Mouse (Mus musculus): ENCODE measurements around the gene Ncam1. TPM values are rescaled to one million over a fixed set of nuclear protein-coding genes. Genes with fewer than 3 reads are reported as not detected.

The Ncam1 gene
- polyA plus RNA-seq, 1 experiment from 2014 or later, result 29.8 TPM

DNA sequence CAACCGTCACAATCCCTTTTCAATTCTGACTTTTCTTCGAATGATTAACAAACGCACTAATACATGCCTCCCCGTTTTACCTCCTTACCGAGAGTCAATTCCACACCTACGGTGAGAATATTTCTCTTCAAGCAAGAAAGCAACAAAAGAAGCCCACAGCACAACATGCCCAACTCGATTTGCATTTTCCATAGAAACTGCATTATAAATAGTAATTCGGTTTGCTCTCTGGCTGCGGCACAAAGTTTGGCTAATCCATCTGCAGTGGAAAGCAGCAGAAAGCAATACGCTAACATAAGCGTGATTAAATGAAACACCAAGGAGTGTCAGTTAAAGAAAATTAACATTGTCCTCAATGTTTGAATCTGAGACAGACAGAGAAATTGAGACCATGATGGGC is 177.0 kb downstream of the Ncam1 start:
- 92% methylated on average over 11 of the region's 11 CpGs for WGBS
- Histone ChIP-seq H3K9me3 (no peaks in the 10 kb centered on the region), H3K4me1 (peaks cover 2% of the 10 kb centered on the region; the same call in 1 of the 2 replicates), H3K4me3 (no peak overlapping the region), H3K36me3 (no peaks in the 10 kb centered on the region), H3K27ac (no peak overlapping the region), H3K27me3 (ENCODE audit: insufficient read depth, poor library complexity, severe bottlenecking) (no peaks in the 10 kb centered on the region)
- DNase-seq (ENCODE audit: low spot score), result no peak

DNA sequence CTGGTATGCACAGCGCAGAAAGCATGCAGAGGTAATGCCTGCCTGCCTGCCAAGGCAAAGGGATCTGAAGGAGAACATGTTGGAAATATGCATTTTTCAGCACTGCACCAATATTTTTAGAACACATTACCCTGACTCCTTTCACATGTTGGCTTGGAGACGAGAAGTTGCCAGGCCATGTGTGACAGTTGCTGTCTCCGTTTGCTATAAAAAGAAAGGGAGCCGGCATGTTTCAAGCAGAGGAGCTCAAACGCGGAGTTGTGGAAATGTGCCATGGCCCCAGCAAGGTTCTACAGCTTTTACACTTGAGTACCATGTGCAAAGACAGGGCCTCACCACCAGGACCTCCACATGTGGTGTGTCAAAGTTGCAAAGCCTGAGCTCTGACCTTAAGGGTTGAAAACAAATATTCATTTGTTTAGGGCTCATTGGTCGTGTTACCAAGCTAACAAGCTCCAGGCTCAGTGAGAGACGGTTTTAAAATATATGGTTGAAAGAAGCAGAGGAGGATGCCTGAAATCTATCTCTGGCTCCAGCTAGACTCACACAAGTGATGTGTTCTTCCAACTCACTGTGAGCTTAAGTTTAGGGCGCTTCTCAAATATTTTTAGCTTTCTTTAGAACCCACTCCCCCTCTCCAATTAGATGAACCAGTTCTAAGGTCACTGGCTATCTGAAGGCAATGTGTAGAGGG is 179.9 kb downstream of the Ncam1 start:
- no peak overlapping the region for H3K27ac ChIP-seq
- H3K4me3 ChIP-seq, result no peak overlapping the region
- WGBS, result 84% methylated on average over 9 of the region's 9 CpGs

DNA sequence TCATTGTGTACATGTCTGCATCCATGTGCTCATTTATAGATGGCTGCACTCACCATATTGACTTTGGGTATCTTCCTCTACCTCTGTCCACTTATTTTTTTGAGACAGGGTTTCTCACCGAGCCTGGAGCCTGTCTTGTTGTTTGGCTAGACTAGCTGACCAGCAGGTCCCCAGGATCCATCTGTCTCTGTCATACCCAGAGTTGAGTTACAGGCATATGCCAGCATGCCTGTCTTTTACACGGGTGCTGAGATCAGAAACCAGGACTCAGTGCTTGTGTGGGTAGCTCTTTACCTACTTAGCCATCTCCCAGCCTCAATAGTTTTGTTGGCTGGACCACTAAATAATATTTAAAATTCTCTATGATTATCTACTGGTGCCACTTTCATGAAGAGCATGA is 180.5 kb downstream of the Ncam1 start:
- no peaks in the 10 kb centered on the region for H3K27me3 ChIP-seq (ENCODE audit: insufficient read depth, poor library complexity, severe bottlenecking)
- H3K9me3 ChIP-seq, result no peaks in the 10 kb centered on the region
- 64% methylated on average over 2 of the region's 2 CpGs for WGBS
- DNase-seq (ENCODE audit: low spot score), result no peak
- no peak overlapping the region for H3K4me3 ChIP-seq
- peaks cover 5% of the 10 kb centered on the region for H3K4me1 ChIP-seq
- H3K36me3 ChIP-seq, result no peaks in the 10 kb centered on the region
- no peak overlapping the region for H3K27ac ChIP-seq

More for the DNA sequence above, 179.9 kb downstream of the Ncam1 start:
- H3K36me3 ChIP-seq, result no peaks in the 10 kb centered on the region
- H3K27me3 ChIP-seq (ENCODE audit: insufficient read depth, poor library complexity, severe bottlenecking), result no peaks in the 10 kb centered on the region
- DNase-seq (ENCODE audit: low spot score), result no peak
- no peaks in the 10 kb centered on the region for H3K9me3 ChIP-seq
- H3K4me1 ChIP-seq, result peaks cover 5% of the 10 kb centered on the region

DNA sequence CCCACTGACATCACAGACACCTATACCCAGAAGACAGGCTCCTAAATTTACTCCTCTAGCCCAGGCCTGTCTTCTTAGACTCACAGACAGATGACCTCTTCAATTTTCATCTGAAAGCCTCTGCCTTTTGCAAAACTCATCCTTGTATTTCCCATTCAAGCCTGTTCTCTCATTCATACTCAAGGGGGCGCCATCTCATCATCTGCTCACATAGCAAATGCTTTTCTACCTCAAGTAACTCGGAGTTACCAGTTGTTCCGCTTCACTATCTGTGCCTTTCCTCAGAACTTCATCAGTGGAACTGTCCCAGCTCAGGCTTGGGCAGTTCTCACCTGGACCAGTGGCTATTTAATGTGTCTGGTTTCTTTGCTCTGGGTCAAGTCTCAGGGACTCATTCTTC is 181.5 kb downstream of the Ncam1 start:
- H3K4me3 ChIP-seq, result no peak overlapping the region
- DNase-seq (ENCODE audit: low spot score), result no peak
- no peak overlapping the region for H3K27ac ChIP-seq
- peaks cover 5% of the 10 kb centered on the region for H3K4me1 ChIP-seq
- H3K36me3 ChIP-seq, result no peaks in the 10 kb centered on the region
- 7% methylated on average over 3 of the region's 3 CpGs for WGBS
- H3K27me3 ChIP-seq (ENCODE audit: insufficient read depth, poor library complexity, severe bottlenecking), result no peaks in the 10 kb centered on the region
- no peaks in the 10 kb centered on the region for H3K9me3 ChIP-seq

DNA sequence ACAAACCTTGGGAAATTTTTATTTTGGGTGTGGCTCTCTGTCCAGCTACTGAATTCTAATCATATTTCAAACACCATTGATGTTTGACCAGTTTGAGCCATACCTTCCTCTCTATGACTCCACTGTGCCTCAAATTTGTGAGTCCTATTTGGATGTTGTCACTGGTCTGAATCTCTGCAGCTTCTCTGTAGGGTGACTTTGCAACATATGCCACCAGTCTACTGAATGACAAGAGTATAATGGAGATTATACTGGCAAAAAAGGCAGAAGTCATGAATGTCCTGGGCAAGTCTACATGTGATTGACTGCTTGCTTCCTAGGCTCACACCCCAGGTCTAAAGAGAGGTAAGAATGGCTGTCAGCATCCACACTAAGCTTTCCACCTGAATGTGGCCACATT is 186.3 kb downstream of the Ncam1 start:
- H3K4me1 ChIP-seq, result peaks cover 6% of the 10 kb centered on the region
- no peaks in the 10 kb centered on the region for H3K36me3 ChIP-seq
- no peak for DNase-seq (ENCODE audit: low spot score)
- no peak overlapping the region for H3K27ac ChIP-seq
- no peak overlapping the region for H3K4me3 ChIP-seq
- H3K27me3 ChIP-seq (ENCODE audit: insufficient read depth, poor library complexity, severe bottlenecking), result no peaks in the 10 kb centered on the region
- H3K9me3 ChIP-seq, result no peaks in the 10 kb centered on the region

DNA sequence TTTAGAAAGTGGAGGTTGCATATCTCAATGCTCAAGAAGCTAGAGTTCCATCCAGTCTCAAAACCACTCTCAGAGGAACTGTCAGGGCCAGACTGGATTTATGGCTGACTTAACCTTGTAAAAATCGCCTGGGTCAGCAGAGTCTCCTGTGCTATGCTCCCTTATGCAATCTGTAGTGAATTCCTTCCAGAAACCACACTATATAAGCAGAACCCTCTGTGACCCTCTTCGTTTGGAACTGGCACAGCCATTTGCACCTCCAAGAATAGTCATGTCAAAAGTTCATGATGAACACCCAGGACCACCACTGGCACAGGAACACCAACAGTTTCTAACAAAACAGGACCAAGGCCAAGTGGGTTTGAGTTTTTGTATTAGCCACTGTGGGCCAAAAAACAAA is 190.5 kb downstream of the Ncam1 start:
- Histone ChIP-seq H3K9me3 (no peaks in the 10 kb centered on the region), H3K36me3 (no peaks in the 10 kb centered on the region), H3K27ac (no peak overlapping the region), H3K27me3 (ENCODE audit: insufficient read depth, poor library complexity, severe bottlenecking) (no peaks in the 10 kb centered on the region), H3K4me3 (no peak overlapping the region), H3K4me1 (peaks cover 21% of the 10 kb centered on the region)
- WGBS, result 77% methylated on average over 2 of the region's 2 CpGs
- no peak for DNase-seq (ENCODE audit: low spot score)

DNA sequence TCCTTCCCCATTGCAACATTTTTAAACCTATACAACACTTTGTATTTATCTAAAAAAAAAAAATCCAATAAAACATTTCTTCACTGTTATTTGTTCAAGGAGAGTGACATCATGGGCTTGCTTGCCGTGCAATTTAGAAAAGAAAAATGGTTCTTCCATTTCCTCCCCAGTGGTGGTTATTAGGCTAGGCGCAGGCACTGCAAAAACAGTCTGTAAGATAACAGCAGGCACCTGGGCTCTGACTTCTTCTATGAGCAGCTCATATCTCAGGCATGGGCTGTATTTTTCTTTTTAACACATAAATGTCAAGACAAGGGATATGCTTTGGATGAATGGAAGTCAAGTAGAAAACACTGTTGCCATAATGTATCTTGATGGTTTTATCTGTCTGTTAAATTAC is 192.0 kb downstream of the Ncam1 start:
- H3K9me3 ChIP-seq, result no peaks in the 10 kb centered on the region
- H3K27ac ChIP-seq, result no peak overlapping the region
- H3K4me1 ChIP-seq, result peaks cover 21% of the 10 kb centered on the region
- WGBS, result 32% methylated on average over 2 of the region's 2 CpGs
- H3K4me3 ChIP-seq, result no peak overlapping the region
- no peaks in the 10 kb centered on the region for H3K36me3 ChIP-seq
- no peak for DNase-seq (ENCODE audit: low spot score)
- H3K27me3 ChIP-seq (ENCODE audit: insufficient read depth, poor library complexity, severe bottlenecking), result no peaks in the 10 kb centered on the region

DNA sequence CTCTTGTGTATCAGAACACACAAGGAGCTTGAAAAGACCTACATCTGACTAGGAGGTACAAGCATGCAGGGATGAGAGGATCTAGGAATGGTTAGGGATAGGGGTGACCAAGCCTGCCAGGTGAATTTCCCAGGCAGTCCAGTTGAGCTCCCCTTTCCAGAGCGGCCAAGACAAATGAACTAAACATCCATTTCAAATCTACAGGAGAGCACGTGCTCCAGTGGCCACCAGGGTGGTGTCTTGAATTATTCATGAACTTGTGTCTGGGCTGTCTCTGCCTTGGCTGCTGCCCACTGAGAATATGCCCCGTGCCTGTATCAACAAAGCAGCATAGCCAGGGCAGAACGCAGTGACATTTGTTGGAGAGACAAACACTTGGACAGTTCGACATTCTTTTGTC is 192.4 kb downstream of the Ncam1 start:
- no peaks in the 10 kb centered on the region for H3K36me3 ChIP-seq
- 42% methylated on average over 5 of the region's 5 CpGs for WGBS
- no peak overlapping the region for H3K4me3 ChIP-seq
- H3K4me1 ChIP-seq, result peaks cover 21% of the 10 kb centered on the region
- no peaks in the 10 kb centered on the region for H3K9me3 ChIP-seq
- H3K27me3 ChIP-seq (ENCODE audit: insufficient read depth, poor library complexity, severe bottlenecking), result no peaks in the 10 kb centered on the region
- no peak overlapping the region for H3K27ac ChIP-seq
- no peak for DNase-seq (ENCODE audit: low spot score)

DNA sequence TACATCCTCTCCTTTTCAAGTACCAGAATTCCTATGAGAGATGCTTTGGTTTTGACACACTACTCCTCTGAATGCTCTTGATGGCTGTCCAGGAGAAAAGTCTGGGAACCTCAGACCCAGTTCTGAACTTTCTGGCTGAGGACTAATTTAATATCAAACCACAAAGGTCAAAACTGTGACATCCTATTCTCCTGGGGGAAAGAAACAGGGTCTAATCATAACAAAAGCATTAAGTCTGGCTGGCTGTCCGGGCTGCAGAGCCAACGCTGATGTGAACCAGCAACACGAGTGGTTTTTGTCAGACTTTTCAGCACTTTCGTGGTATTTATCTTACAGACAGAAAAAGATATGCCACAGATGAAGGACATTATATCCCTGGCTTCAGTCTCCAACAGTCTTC is 192.9 kb downstream of the Ncam1 start:
- H3K9me3 ChIP-seq, result no peaks in the 10 kb centered on the region
- DNase-seq (ENCODE audit: low spot score), result no peak
- H3K27me3 ChIP-seq (ENCODE audit: insufficient read depth, poor library complexity, severe bottlenecking), result no peaks in the 10 kb centered on the region
- no peak overlapping the region for H3K27ac ChIP-seq
- no peaks in the 10 kb centered on the region for H3K36me3 ChIP-seq
- H3K4me1 ChIP-seq, result peaks cover 21% of the 10 kb centered on the region
- H3K4me3 ChIP-seq, result 0 out of 2 replicates have a peak overlapping the region, but pooled peaks have one; percentile 12
- WGBS, result 11% methylated on average over 4 of the region's 4 CpGs

DNA sequence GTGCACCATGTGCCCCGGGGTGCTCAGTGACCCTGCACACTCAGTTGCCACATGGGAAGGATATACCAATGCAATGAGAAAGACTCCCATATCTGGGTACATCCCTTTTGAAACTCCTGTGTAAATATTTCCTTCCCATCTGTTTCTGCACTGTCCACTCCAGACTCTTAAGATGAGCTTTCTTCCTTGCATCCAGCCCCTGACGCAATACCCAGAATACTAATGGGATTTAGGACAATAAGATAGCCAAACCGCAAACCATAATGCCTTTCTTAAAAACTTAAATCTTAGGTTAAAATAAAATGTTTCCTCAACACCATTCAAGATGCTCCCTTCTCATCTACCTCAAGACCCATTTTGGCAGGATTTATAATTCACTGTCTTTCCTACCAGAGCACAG is 193.4 kb downstream of the Ncam1 start:
- no peak for DNase-seq (ENCODE audit: low spot score)
- WGBS, result 89% methylated on average over 3 of the region's 3 CpGs
- Histone ChIP-seq H3K4me3 (no peak overlapping the region), H3K27me3 (ENCODE audit: insufficient read depth, poor library complexity, severe bottlenecking) (no peaks in the 10 kb centered on the region), H3K4me1 (peaks cover 21% of the 10 kb centered on the region), H3K36me3 (no peaks in the 10 kb centered on the region), H3K27ac (no peak overlapping the region), H3K9me3 (no peaks in the 10 kb centered on the region)

DNA sequence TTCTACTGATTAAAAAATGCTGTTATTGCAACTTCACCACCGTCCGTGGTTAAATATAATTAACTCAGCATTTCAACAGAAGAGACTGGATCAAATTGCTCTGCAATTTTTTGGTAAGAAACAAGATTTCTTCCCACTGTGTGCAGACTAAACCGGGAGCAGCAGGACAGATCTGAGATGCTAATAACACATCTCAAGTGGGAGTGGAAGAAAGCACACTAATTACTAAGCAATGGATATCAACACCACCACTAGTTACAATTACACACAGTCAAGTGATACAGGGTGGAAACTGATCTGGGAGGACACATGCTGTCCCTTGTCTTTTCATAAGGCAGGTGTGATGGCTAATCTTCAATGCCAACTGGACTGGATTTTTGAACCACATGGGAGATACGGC is 197.5 kb downstream of the Ncam1 start:
- 81% methylated on average over 4 of the region's 4 CpGs for WGBS
- H3K36me3 ChIP-seq, result no peaks in the 10 kb centered on the region

DNA sequence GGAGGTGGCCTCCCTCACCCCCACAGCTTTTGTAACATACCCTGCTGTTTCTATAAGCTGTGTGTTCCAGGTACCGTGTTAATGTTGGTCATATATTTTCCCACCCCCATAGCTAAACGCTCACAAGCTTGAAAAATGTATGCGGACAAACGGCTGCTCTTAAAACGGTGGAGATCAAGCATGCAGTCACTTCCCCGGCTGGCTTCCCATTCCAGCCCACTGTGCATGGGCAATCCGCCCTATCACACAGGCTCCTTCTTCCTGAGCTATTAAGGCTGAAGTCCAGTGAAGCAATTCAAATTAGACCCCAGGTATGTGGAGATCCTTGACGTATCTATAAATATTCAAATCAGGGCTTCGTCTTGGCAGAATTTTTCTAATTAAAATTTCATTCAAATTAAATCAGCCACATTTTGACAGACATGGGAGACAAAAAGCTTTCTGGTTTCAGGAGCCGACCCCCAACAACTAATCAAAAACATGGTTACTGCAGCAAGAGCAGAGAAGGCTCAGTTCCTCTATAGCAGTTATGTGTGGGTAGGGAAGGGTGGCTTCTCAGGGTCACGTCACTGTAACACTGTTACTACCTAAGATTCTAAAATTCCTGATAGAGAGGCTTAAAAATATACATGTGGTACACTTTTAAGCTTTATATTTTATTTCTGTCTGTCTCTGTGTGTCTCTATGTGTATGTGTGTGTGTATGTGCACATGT is 202.9 kb downstream of the Ncam1 start:
- Histone ChIP-seq H3K4me1 (peaks cover 27% of the 10 kb centered on the region), H3K36me3 (no peaks in the 10 kb centered on the region), H3K9me3 (no peaks in the 10 kb centered on the region), H3K27me3 (ENCODE audit: insufficient read depth, poor library complexity, severe bottlenecking) (no peaks in the 10 kb centered on the region), H3K27ac (no peak overlapping the region), H3K4me3 (no peak overlapping the region)
- no peak for DNase-seq (ENCODE audit: low spot score)
- 65% methylated on average over 11 of the region's 11 CpGs for WGBS

More for the DNA sequence above, 197.5 kb downstream of the Ncam1 start:
- Histone ChIP-seq H3K4me3 (no peak overlapping the region), H3K4me1 (peaks cover 11% of the 10 kb centered on the region), H3K27ac (no peak overlapping the region), H3K9me3 (no peaks in the 10 kb centered on the region), H3K27me3 (ENCODE audit: insufficient read depth, poor library complexity, severe bottlenecking) (no peaks in the 10 kb centered on the region)
- DNase-seq (ENCODE audit: low spot score), result no peak

DNA sequence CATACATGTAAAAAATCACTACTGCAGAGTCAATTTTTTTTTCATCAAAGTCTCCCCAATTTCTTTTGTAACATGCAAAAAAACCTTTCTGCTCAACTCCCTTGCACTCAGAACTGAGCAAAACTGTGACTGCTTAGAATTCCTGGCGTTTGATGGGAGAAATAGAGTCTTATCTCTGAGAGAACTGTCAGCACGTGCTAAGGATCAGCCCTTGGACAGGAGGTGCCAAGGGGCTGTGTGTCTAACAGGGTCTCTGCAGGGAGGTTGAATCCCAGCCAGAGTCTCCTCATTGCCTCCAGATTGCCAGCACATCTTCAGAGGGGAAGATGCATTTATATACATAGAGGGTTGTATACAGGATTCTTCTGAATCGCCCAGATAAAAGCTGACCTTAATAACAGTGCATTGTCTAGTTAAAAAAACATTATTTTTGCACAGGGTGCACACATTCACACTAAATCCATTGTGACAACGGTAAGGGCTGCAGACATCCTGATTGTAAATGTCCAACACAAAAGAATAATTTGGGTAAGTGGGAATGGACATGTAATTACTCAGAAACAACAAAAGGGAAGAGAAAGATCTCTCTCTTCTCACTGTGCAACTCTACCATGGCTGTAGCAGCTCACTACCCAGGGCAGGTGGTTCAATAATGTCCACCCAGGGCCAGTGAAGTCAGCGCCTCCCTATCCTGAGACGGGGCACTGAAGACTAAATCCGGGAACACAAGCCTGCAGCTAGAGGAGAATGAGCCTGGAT is 203.7 kb downstream of the Ncam1 start:
- no peak for DNase-seq (ENCODE audit: low spot score)
- Histone ChIP-seq H3K27me3 (ENCODE audit: insufficient read depth, poor library complexity, severe bottlenecking) (no peaks in the 10 kb centered on the region), H3K27ac (no peak overlapping the region), H3K4me1 (peaks cover 27% of the 10 kb centered on the region), H3K4me3 (no peak overlapping the region), H3K9me3 (no peaks in the 10 kb centered on the region), H3K36me3 (no peaks in the 10 kb centered on the region)
- WGBS, result 32% methylated on average over 7 of the region's 7 CpGs
